Mouse (Mus musculus) intestine, embryonic 15.5 days (tissue): ENCODE results near the gene Slc30a10. TPM values are rescaled to one million over a fixed set of nuclear protein-coding genes. Genes with fewer than 3 reads are reported as not detected.

ENCODE experiments used
- ATAC-seq: fragments of 200-750 bp; cut with Nextera tagmentation; 2 replicates; pipeline ENCODE4 v1.8.0; 2017; ENCODE audit warnings: moderate TSS enrichment, moderate library complexity
- H3K27ac ChIP-seq: fragments of 300-500 bp; sonication (generic); 2 replicates; pipeline ENCODE4 v1.5.1; 2015; ENCODE audit warnings: mild to moderate bottlenecking, inconsistent platforms
- H3K27me3 ChIP-seq: fragments of 300-500 bp; sonication (generic); replicated peaks from 2 replicates; pipeline ENCODE4 v1.6.1; 2015; ENCODE audit warnings: inconsistent platforms
- H3K36me3 ChIP-seq: fragments of 300-500 bp; sonication (generic); 2 replicates; pipeline ENCODE4 v1.6.1; 2015; ENCODE audit warnings: inconsistent platforms
- H3K4me1 ChIP-seq: fragments of 300-500 bp; sonication (generic); replicated peaks from 2 replicates; pipeline ENCODE4 v1.6.1; 2015; ENCODE audit warnings: inconsistent platforms
- H3K4me2 ChIP-seq: fragments of 300-500 bp; sonication (generic); replicated peaks from 2 replicates; pipeline ENCODE4 v1.6.1; 2015; ENCODE audit warnings: mild to moderate bottlenecking, inconsistent platforms
- H3K4me3 ChIP-seq: fragments of 300-500 bp; sonication (generic); replicated peaks from 2 replicates; pipeline ENCODE4 v1.5.1; 2015; ENCODE audit warnings: inconsistent platforms
- H3K9ac ChIP-seq: fragments of 300-500 bp; sonication (generic); 2 replicates; pipeline ENCODE4 v1.6.1; 2015; ENCODE audit warnings: inconsistent platforms
- H3K9me3 ChIP-seq: fragments of 300-500 bp; sonication (generic); 2 replicates; pipeline ENCODE4 v1.6.1; 2016; ENCODE audit warnings: inconsistent platforms
- WGBS: fragments of 180-500 bp; shearing (Covaris S2); methylation state at CpG from one replicate; pipeline ENCODE4 v1.1.7; 2015; 5-methylcytosine and 5-hydroxymethylcytosine counted together
- polyA plus RNA-seq: library from polyadenylated mRNA; unstranded; fragments of >200 nt; fragmentation: Nextera tagmentation; extraction: Ambion mirVana; gene quantifications from 2 replicates; pipeline ENCODE4 v1.2.1, GENCODE M21; 2015

Gene Slc30a10
- polyA plus RNA-seq, 1 experiment from 2014 or later = 2.3 TPM

DNA sequence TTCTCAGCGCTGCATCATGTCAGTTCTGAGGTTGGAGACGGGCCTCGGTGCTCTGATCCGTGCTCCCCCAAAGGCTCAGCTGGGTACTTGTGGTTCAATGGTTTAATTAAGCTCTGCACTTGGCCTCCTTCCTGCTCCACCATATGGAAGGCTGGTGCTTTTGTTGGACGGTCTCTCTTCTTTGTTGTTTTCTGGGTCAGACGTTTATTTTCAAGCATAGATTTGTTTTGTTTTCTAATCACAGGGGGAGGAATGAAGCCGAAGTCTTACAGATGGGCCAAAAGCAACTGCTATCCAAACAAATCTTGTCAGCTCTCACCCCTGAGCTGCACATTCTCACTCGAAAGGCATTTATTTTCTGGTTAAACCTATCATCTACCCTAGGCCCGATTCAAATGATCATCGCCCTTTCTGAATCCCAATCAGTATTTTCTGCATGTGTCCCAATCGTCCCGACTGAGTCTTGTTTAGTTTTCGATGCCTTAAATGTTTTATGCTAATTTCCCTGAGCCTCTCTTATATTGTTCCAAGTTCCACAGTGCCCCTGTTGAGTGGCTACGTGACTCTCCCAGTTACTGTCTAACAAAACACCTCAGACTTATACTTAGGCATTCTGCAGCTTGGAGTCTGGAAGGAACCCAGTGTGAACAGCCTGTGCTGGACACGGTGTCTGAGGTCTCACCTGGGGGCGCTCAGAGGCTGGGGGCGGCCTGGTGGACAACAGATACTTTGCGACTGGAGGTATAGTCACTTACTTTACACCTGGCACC lies 12.8 kb upstream of the Slc30a10 start:
- H3K9ac ChIP-seq = no peak overlapping the region
- H3K27ac ChIP-seq = no peak overlapping the region
- H3K4me3 ChIP-seq = no peak overlapping the region
- H3K27me3 ChIP-seq = no peaks in the 10 kb centered on the region
- WGBS = 74% methylated on average over 18 of the region's 18 CpGs
- H3K9me3 ChIP-seq = no peaks in the 10 kb centered on the region
- H3K4me2 ChIP-seq = no peak overlapping the region
- H3K36me3 ChIP-seq = no peaks in the 10 kb centered on the region
- no peaks in the 10 kb centered on the region for H3K4me1 ChIP-seq
- ATAC-seq = no peak

DNA sequence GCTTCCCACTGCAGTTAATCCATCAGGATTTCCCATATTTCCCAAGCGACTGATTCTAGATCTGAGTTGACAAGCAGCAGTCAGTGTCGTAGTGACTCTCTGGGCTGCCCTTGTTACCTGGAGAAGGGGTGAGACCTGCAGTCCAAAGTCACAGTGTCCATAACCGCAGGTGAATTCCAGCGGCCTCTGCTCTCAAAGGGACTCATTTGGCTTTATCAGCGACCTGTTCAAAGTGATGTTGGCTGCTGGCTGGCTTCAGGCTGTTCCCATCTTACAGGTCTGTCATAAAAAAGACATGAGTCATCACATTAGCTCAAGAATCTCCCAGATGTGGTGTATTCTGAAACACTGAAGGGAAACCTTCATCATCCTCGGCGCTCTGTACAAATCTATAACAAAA lies 5.7 kb upstream of the Slc30a10 start:
- H3K27me3 ChIP-seq = peaks cover 6% of the 10 kb centered on the region; the same call in 1 of the 2 replicates
- 62% methylated on average over 7 of the region's 7 CpGs for WGBS
- H3K36me3 ChIP-seq = no peaks in the 10 kb centered on the region
- no peak overlapping the region for H3K9ac ChIP-seq
- peak; percentile 71 for ATAC-seq
- H3K9me3 ChIP-seq = no peaks in the 10 kb centered on the region
- H3K4me2 ChIP-seq = no peak overlapping the region
- H3K27ac ChIP-seq = no peak overlapping the region
- no peak overlapping the region for H3K4me3 ChIP-seq
- 0 out of 2 replicates have a peak, but pooled peaks cover 2% of the 10 kb centered on the region for H3K4me1 ChIP-seq

DNA sequence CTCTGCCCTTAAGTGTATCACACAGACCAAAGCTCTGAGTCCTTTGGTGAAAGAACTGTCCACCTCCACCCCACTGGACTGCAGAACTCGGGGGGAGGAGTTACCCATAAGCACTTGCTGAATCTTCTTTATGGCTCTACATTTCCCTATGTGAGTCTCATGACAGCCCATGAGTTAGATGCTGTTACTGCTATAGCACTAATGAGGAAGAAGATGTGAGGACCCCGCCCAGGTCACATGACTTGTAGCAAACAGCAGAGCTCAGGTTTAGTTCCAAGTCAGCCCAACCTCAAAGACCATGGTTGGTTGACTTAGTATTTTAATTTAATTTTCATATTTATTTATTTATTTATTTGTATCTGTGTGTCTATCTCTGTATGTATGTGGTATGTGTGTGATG lies 4.9 kb upstream of the Slc30a10 start:
- Histone ChIP-seq H3K27ac (no peak overlapping the region), H3K27me3 (peaks cover 14% of the 10 kb centered on the region; the same call in 1 of the 2 replicates), H3K4me3 (no peak overlapping the region), H3K4me2 (no peak overlapping the region), H3K4me1 (0 out of 2 replicates have a peak, but pooled peaks cover 4% of the 10 kb centered on the region), H3K9me3 (no peaks in the 10 kb centered on the region), H3K9ac (no peak overlapping the region), H3K36me3 (no peaks in the 10 kb centered on the region)
- WGBS = 78% methylated on average over 2 of the region's 2 CpGs
- ATAC-seq = no peak

DNA sequence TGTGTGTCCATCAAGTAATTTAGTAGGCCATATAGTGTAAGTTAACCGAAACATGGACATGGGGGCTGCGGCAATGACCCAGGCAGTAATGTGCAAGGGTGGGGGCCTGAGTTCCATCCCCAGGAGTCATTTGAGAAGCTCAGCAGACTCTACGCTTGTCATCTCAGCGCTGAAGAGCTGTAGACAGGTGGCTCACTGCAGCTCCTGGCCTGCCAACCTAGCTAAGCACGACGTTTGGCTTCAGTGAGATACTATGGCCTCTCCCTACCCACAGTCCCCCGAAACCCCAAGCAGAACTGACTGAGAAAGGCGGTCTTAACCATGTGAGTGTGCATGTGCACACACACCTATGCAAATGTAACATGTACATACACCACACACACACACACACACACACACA lies 3.6 kb upstream of the Slc30a10 start:
- 83% methylated on average over 8 of the region's 8 CpGs for WGBS
- Histone ChIP-seq H3K27me3 (peaks cover 27% of the 10 kb centered on the region), H3K4me1 (peaks cover 9% of the 10 kb centered on the region), H3K36me3 (no peaks in the 10 kb centered on the region), H3K4me2 (no peak overlapping the region), H3K27ac (no peak overlapping the region), H3K9me3 (no peaks in the 10 kb centered on the region), H3K4me3 (no peak overlapping the region), H3K9ac (no peak overlapping the region)
- no peak for ATAC-seq

DNA sequence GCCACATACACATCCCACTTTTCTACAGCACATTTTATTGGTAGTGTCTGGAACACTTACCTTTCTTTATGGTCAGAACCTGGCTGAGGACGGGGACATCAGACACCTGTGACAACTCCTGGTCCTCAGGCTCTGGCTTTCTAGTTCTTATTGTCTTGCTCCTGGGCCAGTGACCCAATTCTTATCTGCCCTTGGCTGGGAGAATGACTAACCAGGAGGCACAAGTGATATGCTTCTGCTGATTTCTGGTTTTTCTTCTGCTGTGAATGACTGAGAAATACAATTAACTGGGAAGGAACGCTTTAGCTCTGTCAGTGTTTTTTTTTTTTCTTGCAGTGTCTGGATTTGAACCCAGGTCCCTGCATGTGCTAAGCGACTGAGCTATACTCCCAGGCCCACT lies 3.2 kb upstream of the Slc30a10 start:
- peaks cover 32% of the 10 kb centered on the region for H3K27me3 ChIP-seq
- H3K36me3 ChIP-seq = no peaks in the 10 kb centered on the region
- 79% methylated on average over 3 of the region's 3 CpGs for WGBS
- no peak overlapping the region for H3K4me3 ChIP-seq
- H3K9ac ChIP-seq = no peak overlapping the region
- no peak for ATAC-seq
- H3K4me1 ChIP-seq = peaks cover 9% of the 10 kb centered on the region
- no peaks in the 10 kb centered on the region for H3K9me3 ChIP-seq
- H3K27ac ChIP-seq = no peak overlapping the region
- no peak overlapping the region for H3K4me2 ChIP-seq

DNA sequence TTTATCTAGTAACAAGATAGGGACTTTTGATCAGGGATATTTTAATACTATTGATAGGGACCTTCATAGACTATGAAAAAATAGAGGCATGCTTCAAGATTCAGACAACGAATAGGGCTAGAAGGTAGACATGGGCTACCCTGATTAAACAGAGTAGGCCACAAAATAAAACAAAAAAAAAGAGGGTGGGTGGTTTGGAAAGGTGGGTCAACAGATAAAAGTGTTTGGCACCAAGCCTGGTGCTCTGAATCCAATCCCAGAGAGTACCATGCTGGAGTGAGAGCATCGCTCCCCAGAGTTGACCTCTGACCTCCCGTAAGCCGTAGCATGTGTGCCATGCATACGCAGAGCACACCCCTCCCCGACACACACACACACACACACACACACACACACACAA lies 2.2 kb upstream of the Slc30a10 start:
- H3K9me3 ChIP-seq = no peaks in the 10 kb centered on the region
- H3K4me3 ChIP-seq = no peak overlapping the region
- no peak for ATAC-seq
- H3K36me3 ChIP-seq = no peaks in the 10 kb centered on the region
- H3K27me3 ChIP-seq = peaks cover 35% of the 10 kb centered on the region
- H3K4me1 ChIP-seq = peaks cover 9% of the 10 kb centered on the region
- 85% methylated on average over 6 of the region's 6 CpGs for WGBS
- no peak overlapping the region for H3K4me2 ChIP-seq
- no peak overlapping the region for H3K9ac ChIP-seq
- no peak overlapping the region for H3K27ac ChIP-seq

DNA sequence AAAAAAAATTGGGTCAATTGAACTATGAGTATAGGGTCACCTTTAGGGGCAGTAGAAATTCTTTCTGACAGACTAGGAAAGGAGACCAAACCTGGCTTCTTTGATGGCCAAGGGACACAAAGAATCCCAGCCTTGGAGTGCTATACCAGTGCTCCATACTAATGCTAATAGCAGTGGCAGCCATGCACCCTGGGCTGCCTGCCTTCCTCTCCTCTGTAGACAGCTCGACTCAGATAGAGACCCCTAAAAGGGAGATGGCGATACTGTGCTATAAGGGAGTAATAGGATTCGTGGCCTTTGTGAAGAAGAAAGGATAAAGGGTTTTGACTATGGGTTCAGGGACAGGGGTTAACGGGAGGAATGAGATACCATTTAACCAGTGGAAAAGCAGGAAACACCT lies 504 bp upstream of the Slc30a10 start:
- H3K9me3 ChIP-seq = no peaks in the 10 kb centered on the region
- H3K36me3 ChIP-seq = no peaks in the 10 kb centered on the region
- peak overlapping the region; percentile 42 for H3K4me3 ChIP-seq
- H3K27me3 ChIP-seq = peaks cover 35% of the 10 kb centered on the region
- 44% methylated on average over 4 of the region's 4 CpGs for WGBS
- ATAC-seq = peak; percentile 8; the same call in 1 of the 2 replicates
- H3K4me2 ChIP-seq = peak overlapping the region; percentile 88
- peaks cover 9% of the 10 kb centered on the region for H3K4me1 ChIP-seq
- H3K9ac ChIP-seq = no peak overlapping the region
- H3K27ac ChIP-seq = no peak overlapping the region

DNA sequence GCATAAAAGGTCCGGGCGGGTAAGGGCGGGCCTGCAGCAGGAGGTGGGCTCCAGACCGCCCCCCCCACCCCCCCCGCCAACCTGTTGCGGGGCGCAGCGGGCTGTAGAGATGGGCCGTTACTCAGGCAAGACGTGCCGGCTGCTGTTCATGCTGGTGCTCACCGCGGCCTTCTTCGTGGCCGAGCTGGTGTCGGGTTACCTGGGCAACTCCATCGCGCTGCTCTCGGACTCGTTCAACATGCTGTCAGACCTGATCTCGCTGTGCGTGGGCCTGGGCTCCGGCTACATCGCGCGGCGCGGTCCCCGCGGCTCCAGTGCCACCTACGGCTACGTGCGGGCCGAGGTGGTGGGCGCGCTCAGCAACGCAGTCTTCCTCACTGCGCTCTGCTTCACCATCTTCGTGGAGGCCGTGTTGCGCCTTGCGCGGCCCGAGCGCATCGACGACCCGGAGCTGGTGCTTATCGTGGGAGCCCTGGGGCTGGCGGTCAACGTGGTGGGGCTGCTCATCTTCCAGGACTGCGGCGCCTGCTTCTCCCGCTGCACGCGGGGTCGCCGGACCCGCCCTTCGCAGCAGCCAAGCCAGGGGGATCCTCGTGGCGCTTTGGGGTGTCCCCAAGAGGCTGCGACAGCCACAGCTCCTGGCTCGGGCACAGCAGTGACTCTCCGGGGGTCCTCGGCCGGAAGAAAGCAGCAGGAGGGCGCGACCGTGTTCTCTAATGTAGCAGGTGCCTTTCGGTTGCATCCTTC lies 480 bp downstream of the Slc30a10 start:
- H3K27ac ChIP-seq = no peak overlapping the region
- no peaks in the 10 kb centered on the region for H3K36me3 ChIP-seq
- peaks cover 7% of the 10 kb centered on the region for H3K4me1 ChIP-seq
- WGBS = under 1% methylated on average over 71 of the region's 71 CpGs
- peak overlapping the region; percentile 47 for H3K9ac ChIP-seq
- peak; percentile 16 for ATAC-seq
- peak overlapping the region; percentile 42 for H3K4me3 ChIP-seq
- H3K4me2 ChIP-seq = peak overlapping the region; percentile 88
- no peaks in the 10 kb centered on the region for H3K9me3 ChIP-seq
- H3K27me3 ChIP-seq = peaks cover 35% of the 10 kb centered on the region

DNA sequence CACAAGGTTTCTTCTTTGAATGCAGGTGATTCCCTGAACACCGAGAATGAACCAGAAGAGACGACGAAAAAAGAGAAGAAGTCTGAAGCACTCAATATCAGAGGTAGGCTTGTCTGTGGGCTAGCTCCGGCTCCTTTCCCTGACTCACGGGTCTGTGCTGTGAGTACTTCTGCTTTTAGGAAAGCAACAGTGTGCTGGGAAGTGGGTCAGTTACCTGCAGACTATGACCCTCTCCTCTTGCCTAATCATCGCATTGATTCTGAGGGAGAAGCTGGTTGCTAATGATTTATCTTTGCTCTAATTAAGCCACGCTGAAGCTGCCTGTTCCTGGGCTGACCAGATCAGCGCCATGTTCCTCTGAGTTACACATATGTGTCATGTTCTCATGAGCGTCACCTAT lies 1.7 kb downstream of the Slc30a10 start:
- Histone ChIP-seq H3K27ac (no peak overlapping the region), H3K27me3 (peaks cover 35% of the 10 kb centered on the region), H3K4me3 (no peak overlapping the region), H3K9ac (no peak overlapping the region), H3K9me3 (no peaks in the 10 kb centered on the region), H3K36me3 (no peaks in the 10 kb centered on the region), H3K4me1 (peaks cover 7% of the 10 kb centered on the region), H3K4me2 (no peak overlapping the region; the same call in 1 of the 2 replicates)
- WGBS = 84% methylated on average over 9 of the region's 9 CpGs
- ATAC-seq = no peak

DNA sequence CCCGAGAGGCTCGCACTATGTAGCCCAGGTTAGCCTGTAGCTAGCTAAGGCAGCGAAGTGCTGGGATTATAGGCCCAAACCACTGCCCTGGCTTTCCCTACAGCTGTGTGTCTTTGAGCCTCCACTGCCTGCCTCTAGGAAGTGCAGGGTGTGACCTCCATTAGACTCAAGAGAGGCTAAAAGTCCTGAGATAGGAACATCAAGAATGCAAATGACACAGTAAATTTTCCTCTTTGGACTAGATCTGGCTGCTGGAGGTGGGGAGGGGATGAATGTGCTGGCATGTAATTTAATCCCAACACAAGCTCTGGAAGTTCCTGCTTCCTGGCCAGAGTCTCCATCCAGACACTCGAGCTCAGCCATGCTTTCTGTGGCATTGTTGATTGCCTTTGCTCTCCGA lies 5.4 kb downstream of the Slc30a10 start:
- no peaks in the 10 kb centered on the region for H3K9me3 ChIP-seq
- no peak for ATAC-seq
- no peak overlapping the region for H3K4me3 ChIP-seq
- H3K27me3 ChIP-seq = peaks cover 18% of the 10 kb centered on the region
- WGBS = 80% methylated on average over 5 of the region's 5 CpGs
- H3K4me1 ChIP-seq = peaks cover 4% of the 10 kb centered on the region
- H3K4me2 ChIP-seq = no peak overlapping the region
- H3K36me3 ChIP-seq = no peaks in the 10 kb centered on the region
- H3K9ac ChIP-seq = no peak overlapping the region
- no peak overlapping the region for H3K27ac ChIP-seq

DNA sequence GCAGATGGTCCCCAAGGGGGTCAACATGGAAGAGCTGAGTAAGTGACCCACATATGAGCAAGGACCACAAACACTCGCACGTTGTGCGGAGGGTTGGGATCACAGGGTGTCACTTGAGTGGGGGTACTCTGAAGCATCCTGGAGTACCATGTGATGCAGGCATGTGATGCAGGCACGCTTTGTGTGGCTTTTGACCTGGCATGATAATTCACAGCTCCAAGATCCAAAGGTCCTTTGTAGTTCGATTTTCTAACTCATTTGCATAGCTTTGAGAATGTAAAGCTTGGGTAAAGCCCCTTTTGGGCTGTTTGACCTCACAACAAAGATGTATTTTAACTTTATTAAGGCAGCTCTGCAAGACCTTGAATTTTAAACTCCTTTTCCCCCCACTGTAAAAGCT lies 8.2 kb downstream of the Slc30a10 start:
- H3K9ac ChIP-seq = no peak overlapping the region
- H3K4me2 ChIP-seq = no peak overlapping the region
- ATAC-seq = 0 out of 2 replicates have a peak, but pooled peaks have one; percentile 31
- H3K9me3 ChIP-seq = no peaks in the 10 kb centered on the region
- no peak overlapping the region for H3K27ac ChIP-seq
- no peaks in the 10 kb centered on the region for H3K27me3 ChIP-seq
- H3K4me1 ChIP-seq = no peaks in the 10 kb centered on the region
- WGBS = 74% methylated on average over 5 of the region's 5 CpGs
- H3K4me3 ChIP-seq = no peak overlapping the region
- no peaks in the 10 kb centered on the region for H3K36me3 ChIP-seq

DNA sequence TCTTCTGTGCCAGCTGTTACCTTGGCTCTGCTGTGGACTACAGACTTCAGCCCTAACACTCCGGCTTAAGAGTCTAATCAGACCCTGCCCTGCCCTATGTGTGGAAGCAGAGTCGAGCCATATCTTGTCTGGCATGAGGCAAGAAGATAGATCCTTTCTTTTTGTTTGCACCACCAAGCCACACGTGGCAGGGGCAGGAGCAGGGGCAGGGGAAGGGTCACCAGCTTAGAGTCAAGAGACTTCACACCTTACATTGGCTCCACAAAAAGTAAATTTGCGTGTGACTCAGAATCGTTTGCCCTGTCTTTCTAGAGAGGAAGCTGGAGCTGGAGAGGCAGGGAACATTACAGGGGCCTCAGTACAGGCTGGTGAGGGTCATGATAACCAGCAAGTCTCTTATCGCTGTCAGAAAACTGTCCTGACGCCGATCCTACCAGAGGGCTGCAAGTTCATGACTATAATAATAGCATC lies 14.9 kb downstream of the Slc30a10 start:
- Histone ChIP-seq H3K27me3 (no peaks in the 10 kb centered on the region), H3K4me3 (no peak overlapping the region), H3K36me3 (no peaks in the 10 kb centered on the region), H3K4me2 (no peak overlapping the region), H3K9ac (no peak overlapping the region), H3K4me1 (no peaks in the 10 kb centered on the region), H3K27ac (no peak overlapping the region), H3K9me3 (no peaks in the 10 kb centered on the region)
- 67% methylated on average over 8 of the region's 8 CpGs for WGBS
- peak; percentile 86 for ATAC-seq
